Mouse (Mus musculus) midbrain, postnatal 0 days (tissue): ENCODE measurements around the gene Rnasel. TPM values are rescaled to one million over a fixed set of nuclear protein-coding genes. Genes with fewer than 3 reads are reported as not detected.

Source experiments
- ATAC-seq: fragments of 200-750 bp; cut with Nextera tagmentation; 2 replicates; pipeline ENCODE4 v1.8.0; 2017; ENCODE audit warnings: moderate number of reproducible peaks, mild to moderate bottlenecking, moderate TSS enrichment, moderate library complexity; ENCODE audit not compliant: low FRiP score
- DNase-seq: peaks from one replicate; pipeline ENCODE4 v3.0.0-alpha.2; 2015; ENCODE audit warnings: low spot score
- H3K27ac ChIP-seq: fragments of 300-500 bp; sonication (generic); 2 replicates; pipeline ENCODE4 v1.5.1; 2014; ENCODE audit warnings: low read depth, mild to moderate bottlenecking, low read length, mixed read lengths
- H3K27me3 ChIP-seq: fragments of 300-500 bp; sonication (generic); 2 replicates; pipeline ENCODE4 v1.6.1; 2014; ENCODE audit warnings: low read length, control low read depth, mixed read lengths; ENCODE audit not compliant: insufficient read depth
- H3K36me3 ChIP-seq: fragments of 300-500 bp; sonication (generic); 2 replicates; pipeline ENCODE4 v1.6.1; 2014; ENCODE audit warnings: low read length, control low read depth, mixed read lengths; ENCODE audit not compliant: insufficient read depth
- H3K4me1 ChIP-seq: fragments of 300-500 bp; sonication (generic); 2 replicates; pipeline ENCODE4 v1.6.1; 2014; ENCODE audit warnings: mild to moderate bottlenecking, control low read depth, antibody characterized with exemption, low read length, mixed read lengths; ENCODE audit not compliant: insufficient read depth
- H3K4me2 ChIP-seq: fragments of 300-500 bp; sonication (generic); 2 replicates; pipeline ENCODE4 v1.6.1; 2014; ENCODE audit warnings: low read depth, mild to moderate bottlenecking, low read length, mixed read lengths; ENCODE audit not compliant: poor library complexity, severe bottlenecking
- H3K4me3 ChIP-seq: fragments of 300-500 bp; sonication (generic); 2 replicates; pipeline ENCODE4 v1.5.1; 2014; ENCODE audit warnings: low read depth, mild to moderate bottlenecking, low read length, moderate library complexity
- H3K9ac ChIP-seq: fragments of 300-500 bp; sonication (generic); replicated peaks from 2 replicates; pipeline ENCODE4 v1.6.1; 2014; ENCODE audit warnings: mild to moderate bottlenecking, low read length, moderate library complexity, mixed read lengths; ENCODE audit not compliant: poor library complexity, severe bottlenecking
- H3K9me3 ChIP-seq: fragments of 300-500 bp; sonication (generic); 2 replicates; pipeline ENCODE4 v1.6.1; 2016; ENCODE audit warnings: low read length, control low read depth
- CTCF ChIP-seq: IDR thresholded peaks from 2 replicates; pipeline ENCODE4 v1.5.1; 2016; ENCODE audit warnings: antibody characterized with exemption, mild to moderate bottlenecking
- WGBS: fragments of 180-500 bp; shearing (Covaris S2); extraction: QIAGEN DNeasy Blood & Tissue Kit; methylation state at CpG from one replicate; pipeline ENCODE4 v1.1.7; 2014; 5-methylcytosine and 5-hydroxymethylcytosine counted together
- polyA plus RNA-seq: library from polyadenylated mRNA; unstranded; fragments of >200 nt; fragmentation: Nextera tagmentation; extraction: Ambion mirVana; gene quantifications from 2 replicates; pipeline ENCODE4 v1.2.1, GENCODE M21; 2015
- total RNA-seq: library from RNA; depleted of rRNA; stranded (reverse); fragments of >200 nt; gene quantifications from 2 replicates; pipeline ENCODE4 v1.2.3, GENCODE M21; 2014

The Rnasel gene
- total and polyA plus RNA-seq, 2 experiments from 2014 or later: 17.4 to 22.1 TPM

DNA sequence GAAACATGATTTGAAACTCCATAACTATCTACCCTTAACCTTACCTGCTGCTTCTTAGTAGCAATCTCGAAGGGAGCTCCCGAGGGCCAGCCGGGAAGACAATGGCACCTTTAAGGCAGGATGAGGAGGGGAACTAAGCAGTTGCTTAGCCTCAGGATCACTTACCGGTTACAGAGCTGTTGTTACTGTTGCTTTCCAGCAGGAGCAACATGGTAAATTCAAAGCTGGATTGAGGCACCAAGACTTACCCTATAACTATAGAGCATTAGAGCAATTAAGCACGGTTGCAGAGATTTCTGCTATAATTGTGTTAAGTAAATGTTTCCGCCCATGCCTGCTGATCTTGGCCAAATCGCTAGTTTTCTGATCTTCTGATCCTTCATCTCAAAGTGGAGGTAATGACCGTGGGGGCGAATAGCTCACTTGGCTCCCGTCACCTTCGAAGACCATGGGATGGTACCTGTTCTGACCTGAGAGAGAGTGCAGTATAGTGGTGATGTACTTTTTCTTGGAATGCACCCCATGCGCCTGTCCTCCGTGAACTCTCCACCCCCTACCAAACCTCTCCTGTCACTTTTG, 9.7 kb upstream of the Rnasel start:
- Histone ChIP-seq H3K9me3 (no peaks in the 10 kb centered on the region), H3K4me1 (peaks cover 29% of the 10 kb centered on the region; the same call in 1 of the 2 replicates), H3K4me2 (peak overlapping the region; percentile 93), H3K27ac (no peak overlapping the region), H3K27me3 (no peaks in the 10 kb centered on the region), H3K4me3 (peak overlapping the region; percentile 42), H3K36me3 (no peaks in the 10 kb centered on the region; the same call in 1 of the 2 replicates), H3K9ac (no peak overlapping the region)
- DNase-seq: no peak
- WGBS: 15% methylated on average over 13 of the region's 13 CpGs
- TF ChIP-seq CTCF: peak; percentile 30; the same call in 1 of the 2 replicates
- no peak for ATAC-seq

DNA sequence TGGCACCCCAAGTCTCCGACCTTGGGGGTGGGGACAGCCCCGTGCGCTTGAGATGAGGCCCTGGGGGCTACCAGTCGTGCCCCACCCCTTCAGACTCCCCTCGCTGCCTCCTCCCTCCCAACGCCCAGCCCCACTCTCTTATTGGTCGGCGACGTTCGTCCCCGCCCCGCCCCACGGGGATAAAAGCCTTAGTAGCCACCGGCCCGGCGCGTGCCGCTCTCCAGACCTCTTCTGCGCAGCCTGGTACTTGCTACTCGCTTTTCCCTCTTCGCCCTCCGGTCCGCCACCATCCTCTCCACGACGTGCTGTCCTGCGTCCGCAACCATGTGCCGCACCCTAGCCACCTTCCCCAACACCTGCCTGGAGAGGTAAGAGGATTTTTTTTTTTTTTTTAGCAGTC, 9.1 kb upstream of the Rnasel start, which contains the start of gene Rgs16:
Gene Rgs16, plus strand, starts transcription at position 205 of the 400 bp plus-strand sequence.
- Histone ChIP-seq H3K4me1 (peaks cover 29% of the 10 kb centered on the region; the same call in 1 of the 2 replicates), H3K4me3 (peak within 1 kb of the TSS; percentile 42), H3K27me3 (no peaks in the 10 kb centered on the region), H3K36me3 (no peaks in the 10 kb centered on the region; the same call in 1 of the 2 replicates), H3K9me3 (no peaks in the 10 kb centered on the region), H3K27ac (no peak within 1 kb of the TSS), H3K4me2 (peak within 1 kb of the TSS; percentile 93), H3K9ac (peak within 1 kb of the TSS; percentile 48; the same call in 1 of the 2 replicates)
- ATAC-seq: 0 out of 2 replicates have a peak, but pooled peaks have one; percentile 55
- WGBS: under 1% methylated on average over 28 of the region's 28 CpGs
- peak; percentile 83 for DNase-seq
- no peak for TF ChIP-seq CTCF

DNA sequence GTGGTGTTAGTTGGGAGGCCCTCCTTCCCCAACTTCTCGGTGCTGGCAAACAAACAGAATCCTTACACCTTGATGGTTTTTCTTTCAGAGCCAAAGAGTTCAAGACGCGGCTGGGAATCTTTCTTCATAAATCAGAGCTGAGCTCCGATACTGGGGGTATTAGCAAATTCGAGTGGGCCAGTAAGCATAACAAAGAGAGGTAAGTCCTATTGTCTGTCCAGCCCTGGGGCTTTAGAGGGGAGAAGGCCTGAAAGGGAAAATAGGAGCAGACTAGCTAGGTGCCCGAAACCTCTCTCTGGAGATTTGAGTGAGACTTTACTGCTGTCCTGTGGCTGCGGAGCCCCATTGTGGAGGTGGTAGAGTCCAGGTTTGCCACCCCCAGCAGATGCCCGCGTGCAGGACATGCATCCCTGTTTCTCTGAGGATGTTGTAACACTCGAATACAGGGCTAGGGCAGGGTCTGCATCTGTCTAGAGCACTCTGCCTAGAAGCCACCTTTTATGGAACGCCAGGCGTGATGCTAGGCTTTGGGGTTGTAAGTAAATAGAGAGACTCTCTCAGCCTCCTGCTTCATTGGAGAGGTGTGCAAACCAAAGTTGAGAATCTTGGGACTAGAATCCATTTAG, 8.3 kb upstream of the Rnasel start:
- Histone ChIP-seq H3K36me3 (no peaks in the 10 kb centered on the region; the same call in 1 of the 2 replicates), H3K4me1 (peaks cover 27% of the 10 kb centered on the region; the same call in 1 of the 2 replicates), H3K9ac (0 out of 2 replicates have a peak overlapping the region, but pooled peaks have one; percentile 48), H3K9me3 (no peaks in the 10 kb centered on the region), H3K4me2 (peak overlapping the region; percentile 93), H3K27ac (no peak overlapping the region), H3K4me3 (peak overlapping the region; percentile 42), H3K27me3 (no peaks in the 10 kb centered on the region)
- no peak for DNase-seq
- WGBS: 32% methylated on average over 12 of the region's 12 CpGs
- no peak for TF ChIP-seq CTCF
- no peak for ATAC-seq

DNA sequence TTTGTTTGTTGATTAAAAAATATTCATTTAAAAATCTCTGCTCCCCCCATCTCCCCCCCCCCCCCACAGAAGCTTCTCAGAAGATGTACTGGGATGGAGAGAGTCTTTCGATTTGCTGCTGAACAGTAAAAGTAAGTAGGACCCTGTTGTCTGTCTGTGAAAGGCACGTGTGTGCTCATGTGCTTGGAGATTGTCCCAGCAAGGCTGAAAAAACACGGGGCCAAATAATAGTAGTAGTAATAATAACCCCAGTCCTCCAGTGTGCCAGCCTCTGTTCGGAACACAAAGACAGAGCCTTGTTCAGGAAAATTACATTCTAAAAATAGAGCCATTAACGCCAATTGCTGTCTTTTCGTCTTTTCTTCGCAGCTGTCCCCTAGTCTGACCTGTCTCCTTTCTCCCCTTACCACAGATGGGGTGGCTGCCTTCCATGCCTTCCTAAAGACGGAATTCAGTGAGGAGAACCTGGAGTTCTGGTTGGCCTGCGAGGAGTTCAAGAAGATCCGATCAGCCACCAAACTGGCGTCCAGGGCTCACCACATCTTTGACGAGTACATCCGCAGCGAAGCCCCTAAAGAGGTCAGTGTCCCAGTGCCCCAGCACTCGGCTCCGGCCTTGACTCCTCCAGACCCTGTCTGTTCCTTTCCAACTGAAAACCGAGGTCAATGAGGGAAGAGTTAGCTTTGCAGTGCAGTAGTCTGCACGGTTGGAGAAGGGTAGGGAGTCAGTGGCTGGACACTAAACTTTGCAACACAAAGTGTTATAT, 7.5 kb upstream of the Rnasel start:
- no peaks in the 10 kb centered on the region; the same call in 1 of the 2 replicates for H3K36me3 ChIP-seq
- H3K4me2 ChIP-seq: peak overlapping the region; percentile 93
- H3K9me3 ChIP-seq: no peaks in the 10 kb centered on the region
- ATAC-seq (no peak), DNase-seq (no peak)
- H3K9ac ChIP-seq: no peak overlapping the region
- H3K4me1 ChIP-seq: peaks cover 20% of the 10 kb centered on the region; the same call in 1 of the 2 replicates
- H3K27ac ChIP-seq: no peak overlapping the region
- H3K4me3 ChIP-seq: 0 out of 2 replicates have a peak overlapping the region, but pooled peaks have one; percentile 6
- WGBS: 53% methylated on average over 18 of the region's 18 CpGs
- no peaks in the 10 kb centered on the region for H3K27me3 ChIP-seq
- no peak for TF ChIP-seq CTCF

DNA sequence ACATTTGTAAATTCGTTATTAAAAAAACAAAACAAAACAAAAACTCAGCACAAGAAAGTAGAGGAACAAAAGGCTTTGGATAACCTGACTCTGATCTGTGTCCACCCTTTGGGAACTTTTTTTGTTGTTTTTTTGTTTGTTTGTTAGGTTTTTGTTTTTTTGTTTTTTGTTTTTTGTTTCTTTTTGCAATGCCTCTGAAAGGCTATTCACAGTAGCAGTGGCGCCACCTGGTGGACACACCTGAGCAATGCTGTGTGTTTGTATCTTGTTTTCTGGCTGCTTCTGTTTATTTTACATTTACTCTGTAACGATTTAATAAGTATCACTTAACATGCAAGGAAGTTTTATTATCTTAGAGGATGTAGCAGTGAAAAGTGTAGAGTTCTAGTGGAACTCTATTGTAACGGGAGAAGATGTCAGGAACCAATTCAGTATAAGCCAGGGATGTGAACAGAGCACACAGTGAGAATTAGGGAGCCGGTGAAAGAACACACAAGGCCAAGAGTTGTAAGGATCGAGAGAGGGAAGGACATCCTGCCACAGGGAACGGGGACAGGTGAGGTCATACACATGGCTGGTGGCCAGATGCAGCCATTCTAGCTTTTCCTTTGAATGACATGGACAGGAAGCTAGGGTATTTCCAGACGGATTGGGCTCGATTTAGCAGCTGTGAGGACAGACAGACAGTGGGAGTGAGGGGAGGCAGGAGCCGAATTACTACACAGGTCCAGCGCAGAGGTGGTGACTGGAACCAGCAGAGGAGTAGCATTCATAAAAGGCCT, 6.7 kb upstream of the Rnasel start:
- peak; percentile 89 for DNase-seq
- Histone ChIP-seq H3K4me2 (no peak overlapping the region), H3K27ac (no peak overlapping the region), H3K4me1 (peaks cover 13% of the 10 kb centered on the region; the same call in 1 of the 2 replicates), H3K27me3 (no peaks in the 10 kb centered on the region), H3K4me3 (no peak overlapping the region), H3K36me3 (no peaks in the 10 kb centered on the region; the same call in 1 of the 2 replicates), H3K9me3 (no peaks in the 10 kb centered on the region), H3K9ac (no peak overlapping the region; the same call in 1 of the 2 replicates)
- peak; percentile 96 for TF ChIP-seq CTCF
- 59% methylated on average over 11 of the region's 11 CpGs for WGBS
- ATAC-seq: no peak
